Mouse (Mus musculus) c-Kit-positive CD71-negative TER-119-negative erythroid progenitor cells, embryonic 14.5 days (primary cell): Measurements from ENCODE around the gene Stk25.

ENCODE experiments used
- DNase-seq: peaks from one replicate; pipeline ENCODE4 v3.0.0-alpha.2; 2013; ENCODE audit warnings: low read depth

Stk25 gene

DNA sequence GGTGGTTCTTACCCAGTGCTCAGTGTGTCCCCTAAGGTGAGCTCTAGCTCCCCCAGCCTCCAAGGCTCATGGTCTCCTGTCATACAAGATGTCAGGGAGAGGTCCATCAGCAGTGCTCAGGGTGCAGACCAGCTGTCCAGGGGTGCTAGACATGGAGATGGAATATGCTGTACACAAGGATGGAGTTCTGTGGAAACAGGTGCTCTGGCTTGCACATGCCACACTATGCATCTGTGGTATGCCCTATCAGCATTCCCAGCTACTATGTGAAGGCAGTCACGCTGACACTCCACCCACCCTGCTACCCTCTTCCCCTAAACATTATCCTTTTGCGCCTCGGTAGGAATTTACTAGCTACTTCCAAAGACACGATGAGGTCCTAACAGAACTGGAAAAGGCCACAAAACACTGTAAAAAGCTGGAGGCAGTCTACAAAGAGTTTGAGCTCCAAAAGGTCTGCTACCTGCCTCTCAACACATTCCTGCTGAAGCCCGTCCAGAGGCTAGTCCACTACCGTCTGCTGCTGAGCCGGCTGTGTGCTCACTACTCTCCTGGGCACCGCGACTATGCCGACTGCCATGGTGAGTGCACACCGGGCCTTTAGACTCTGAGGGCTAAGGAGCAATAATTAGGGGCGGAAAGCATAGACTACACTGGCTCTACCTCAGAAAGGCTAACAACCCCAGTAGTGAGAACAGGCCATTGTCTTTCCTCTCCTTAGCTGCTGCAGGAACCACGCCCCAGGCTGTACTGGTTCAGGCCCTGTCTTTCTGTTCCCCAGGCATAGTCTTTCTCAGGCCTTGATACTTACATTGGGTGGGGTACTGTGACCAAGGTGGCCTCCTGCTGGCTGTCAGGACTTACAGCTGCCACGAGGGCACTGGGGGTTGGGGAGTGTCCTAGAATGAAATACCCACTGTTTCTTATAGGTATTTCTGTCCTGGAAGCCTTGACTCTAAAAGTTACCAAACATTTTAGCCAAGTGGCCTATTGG, 51.1 kb downstream of the Stk25 start:
- DNase-seq: no peak

DNA sequence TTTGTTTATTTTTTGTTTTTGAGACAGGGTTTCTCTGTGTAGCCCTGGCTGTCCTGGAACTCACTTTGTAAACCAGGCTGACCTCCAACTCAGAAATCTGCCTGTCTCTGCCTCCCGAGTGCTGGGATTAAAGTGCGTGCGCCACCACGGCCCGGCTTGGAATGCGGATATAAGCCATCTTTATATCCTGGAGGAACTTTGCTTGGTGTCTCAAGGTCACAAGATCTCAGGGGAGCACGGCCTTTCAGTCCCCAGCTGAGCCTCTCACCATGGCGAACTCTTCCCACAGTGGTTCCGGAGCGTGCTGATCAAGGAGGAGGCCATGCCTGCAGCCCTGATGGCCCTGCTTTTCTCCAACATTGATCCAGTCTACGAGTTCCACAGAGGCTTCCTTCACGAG, 54.5 kb downstream of the Stk25 start:
- no peak for DNase-seq

DNA sequence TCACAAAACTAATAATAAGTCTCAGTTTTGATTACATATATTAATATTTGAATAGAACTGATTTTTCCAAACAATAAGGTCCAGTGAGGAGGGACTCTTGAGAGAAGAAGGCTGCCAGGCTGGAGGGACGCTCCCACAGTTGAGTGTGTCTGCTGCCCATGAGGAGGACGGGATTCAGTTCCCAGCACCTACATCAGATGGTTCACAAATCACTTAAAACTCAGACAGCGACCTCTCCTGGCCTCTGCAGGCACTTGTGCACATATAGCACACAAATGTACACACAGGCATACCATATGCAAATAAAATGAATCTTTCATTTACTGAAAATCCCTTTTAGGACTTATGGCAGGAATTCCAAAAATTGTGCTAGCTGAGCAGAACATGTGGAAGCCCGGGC, 55.5 kb downstream of the Stk25 start:
- DNase-seq: no peak

DNA sequence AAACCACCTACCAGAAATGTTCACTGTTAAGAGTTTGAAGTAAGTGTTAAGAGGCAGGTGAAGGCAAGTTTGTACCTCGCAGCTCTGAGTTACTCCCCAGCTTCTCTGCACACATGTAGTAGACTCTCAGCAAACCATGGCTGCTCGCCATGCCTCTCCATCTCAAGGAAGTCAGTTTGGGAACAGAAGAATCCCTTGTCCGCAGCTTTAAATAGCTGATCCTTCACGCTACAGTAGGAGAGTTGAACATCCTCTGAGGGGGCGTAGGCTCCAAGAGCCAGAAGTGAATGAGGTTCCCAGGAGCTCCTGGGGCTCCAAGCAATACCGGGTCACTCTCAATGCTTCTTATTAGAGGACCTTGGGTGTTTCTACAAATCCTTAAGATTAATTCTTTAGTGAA, 62.5 kb downstream of the Stk25 start:
- no peak for DNase-seq

DNA sequence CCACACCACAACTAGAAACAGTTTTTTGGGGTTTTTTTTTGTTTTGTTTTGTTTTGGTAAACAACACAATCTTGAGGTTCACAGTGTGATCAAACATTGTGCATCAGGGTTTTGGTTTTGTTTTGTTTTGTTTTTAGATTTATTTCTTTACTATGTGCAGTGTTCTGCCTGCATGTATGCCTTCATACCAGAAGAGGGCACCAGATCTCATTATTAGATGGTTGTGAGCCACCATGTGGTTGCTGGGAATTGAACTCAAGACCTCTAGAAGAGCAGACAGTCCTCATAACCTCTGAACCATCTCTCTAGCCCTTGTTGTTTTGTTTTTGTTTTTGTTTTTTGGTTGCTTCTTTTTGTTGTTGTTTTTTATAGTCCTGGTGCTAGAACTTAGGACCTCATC, 64.5 kb downstream of the Stk25 start:
- no peak for DNase-seq

DNA sequence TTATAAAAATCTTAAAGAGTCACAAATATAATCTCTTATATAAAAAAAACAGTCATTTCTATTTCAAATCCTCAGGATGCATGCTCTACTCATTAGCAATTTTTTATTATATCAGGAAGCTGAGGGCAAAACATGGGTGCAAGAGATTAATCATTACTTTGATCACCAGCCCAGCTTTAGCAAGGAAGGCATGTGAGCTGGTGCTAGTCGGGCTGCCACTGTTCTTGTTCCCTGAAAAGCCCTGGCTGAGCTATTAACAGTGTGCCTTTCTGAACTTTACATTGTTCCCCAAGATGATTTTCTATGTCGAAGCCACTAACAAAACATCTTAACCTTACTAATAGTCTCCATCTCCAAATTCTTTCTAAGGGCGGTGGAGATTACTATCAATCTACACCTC, 70.1 kb downstream of the Stk25 start:
- DNase-seq: no peak

DNA sequence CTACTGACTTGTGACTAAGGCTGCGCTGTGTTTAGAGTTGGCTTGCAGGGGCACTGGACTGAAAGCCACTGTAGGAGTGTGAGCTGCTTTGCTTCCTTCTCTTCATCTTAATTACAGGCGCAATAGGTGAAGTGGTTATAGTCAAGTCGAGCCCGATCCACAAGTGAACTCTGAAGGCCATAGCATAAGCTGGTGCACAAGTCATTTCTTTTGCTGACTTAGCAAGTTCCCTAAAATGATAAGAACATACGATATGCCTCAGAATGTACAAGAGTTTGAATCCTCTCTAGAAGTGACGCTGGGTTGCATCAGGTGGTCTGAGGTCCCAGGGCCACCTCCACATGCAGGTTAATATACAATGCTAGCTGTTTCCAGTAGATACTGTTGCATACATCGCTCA, 76.9 kb downstream of the Stk25 start:
- no peak for DNase-seq

DNA sequence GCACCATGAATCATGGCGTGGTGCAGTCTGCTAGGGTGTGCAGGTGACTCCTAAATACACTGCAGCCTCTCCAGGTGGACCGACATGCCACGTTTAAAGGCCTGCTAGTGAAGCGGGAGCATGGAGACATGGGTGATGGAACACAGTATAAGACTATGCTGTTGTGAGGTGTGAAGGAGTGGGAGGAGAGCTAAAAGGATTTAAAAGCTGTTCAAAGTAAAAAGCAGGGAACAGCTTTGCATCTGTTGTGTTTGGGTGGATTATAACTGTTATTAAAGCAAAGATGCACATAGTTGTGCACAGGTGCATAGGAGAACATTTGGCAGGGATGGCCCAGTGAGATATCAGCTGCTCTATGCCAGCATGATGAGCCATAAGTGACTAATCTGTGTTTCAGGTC, 80.6 kb downstream of the Stk25 start:
- no peak for DNase-seq

DNA sequence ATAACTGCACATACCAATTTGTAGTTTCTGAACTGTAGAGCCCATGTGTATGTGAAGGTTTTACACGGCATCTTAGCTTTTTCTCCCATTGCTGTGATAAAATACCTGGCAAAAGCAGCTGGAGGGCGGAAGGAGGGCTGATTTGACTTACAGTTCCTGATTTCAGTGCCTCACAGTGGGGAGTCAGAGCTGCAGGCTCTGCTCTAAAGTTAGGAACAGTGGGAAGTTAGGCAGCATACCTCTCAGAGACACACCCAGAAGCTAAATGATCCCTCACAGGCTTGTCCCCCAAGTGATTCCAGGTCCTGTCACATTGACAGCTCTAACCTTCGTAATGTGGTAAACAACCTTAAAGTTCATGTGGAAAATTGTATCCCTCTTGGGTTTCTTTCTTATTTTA, 81.4 kb downstream of the Stk25 start:
- DNase-seq: no peak
